Comparison of ENCODE assay signal across 8 mouse cellular contexts in genomic region chr15:36901830-36902285, GRCm38 (mm10).
DNase-seq lines count a peak whose midpoint lies in the region; ATAC-seq lines count a peak whose summit lies in the region.

No protein-coding gene starts in this region.

- no peak overlapping the region for H3K4me2 ChIP-seq in liver, embryonic 11.5 days
- H3K4me2 ChIP-seq in neural tube, embryonic 12.5 days (replicated peaks) = peak overlapping the region; percentile 24; the same call in 1 of the 2 replicates

- peaks cover 23% of the 10 kb centered on the region for H3K4me1 ChIP-seq in liver, embryonic 11.5 days (replicated peaks; ENCODE audit: control insufficient read depth, insufficient read depth, low read length)
- peaks cover 10% of the 10 kb centered on the region for H3K4me1 ChIP-seq in neural tube, embryonic 12.5 days

- H3K4me3 ChIP-seq in liver, embryonic 11.5 days (ENCODE audit: low read depth, low read length) = no peak overlapping the region
- no peak overlapping the region for H3K4me3 ChIP-seq in neural tube, embryonic 12.5 days

- ATAC-seq in liver, embryonic 11.5 days (replicated peaks; ENCODE audit: low FRiP score) = peak; percentile 58
- ATAC-seq in neural tube, embryonic 12.5 days (ENCODE audit: low FRiP score, low read depth) = peak; percentile 92

- H3K9me3 ChIP-seq in liver, embryonic 11.5 days (ENCODE audit: control insufficient read depth, low read length) = no peaks in the 10 kb centered on the region
- no peaks in the 10 kb centered on the region for H3K9me3 ChIP-seq in neural tube, embryonic 12.5 days

- 14% methylated on average over 7 of the region's 7 CpGs for WGBS in liver, embryonic 11.5 days
- 8% methylated on average over 7 of the region's 7 CpGs for WGBS in neural tube, embryonic 12.5 days

- DNase-seq in heart, adult 11 months = peak; percentile 92
- DNase-seq in heart, adult 8-10 months (ENCODE audit: low spot score) = no peak
- DNase-seq in cerebellum, adult 9-11 months = peak; percentile 61
- peak; percentile 49 to 69 for DNase-seq in frontal cortex, postnatal 14 days (ENCODE audit: low spot score in 2 of 2)
- DNase-seq in kidney, postnatal 14 days = peak; percentile 31
- DNase-seq in liver, embryonic 11.5 days (ENCODE audit: low spot score) = peak; percentile 46
- no peak for DNase-seq in testis, postnatal 10 days (ENCODE audit: low spot score)

- no peak overlapping the region for H3K9ac ChIP-seq in liver, embryonic 11.5 days (ENCODE audit: low read depth, low read length)
- peak overlapping the region; percentile 17; the same call in 1 of the 2 replicates for H3K9ac ChIP-seq in neural tube, embryonic 12.5 days

- no peak overlapping the region for H3K27ac ChIP-seq in liver, embryonic 11.5 days (ENCODE audit: low read depth, low read length)
- H3K27ac ChIP-seq in neural tube, embryonic 12.5 days = no peak overlapping the region

- H3K36me3 ChIP-seq in liver, embryonic 11.5 days (ENCODE audit: control insufficient read depth, insufficient read depth, low read length) = no peaks in the 10 kb centered on the region
- H3K36me3 ChIP-seq in neural tube, embryonic 12.5 days = no peaks in the 10 kb centered on the region

- H3K27me3 ChIP-seq in liver, embryonic 11.5 days (replicated peaks; ENCODE audit: control insufficient read depth, insufficient read depth, low read length) = no peaks in the 10 kb centered on the region; the same call in 1 of the 2 replicates
- H3K27me3 ChIP-seq in neural tube, embryonic 12.5 days (replicated peaks) = no peaks in the 10 kb centered on the region

Comparison
In these comparisons a context has a peak if more than half of its experiments do, and no peak if none do; other contexts are left out.
1. DNase-seq: peak in heart, adult 11 months (single experiment), cerebellum, adult 9-11 months (single experiment), frontal cortex, postnatal 14 days (2 of 2), kidney, postnatal 14 days (single experiment) and liver, embryonic 11.5 days (single experiment); none in heart, adult 8-10 months (single experiment) and testis, postnatal 10 days (single experiment).